Mouse (Mus musculus): ENCODE data around the gene Smpdl3b. TPM values are rescaled to one million over a fixed set of nuclear protein-coding genes. Genes with fewer than 3 reads are reported as not detected.

The Smpdl3b gene
- polyA plus RNA-seq, 1 experiment, result 2.3 TPM

- no peak for DNase-seq
- Histone ChIP-seq H3K27ac (ENCODE audit: control insufficient read depth, insufficient read depth, low read length) (no peak overlapping the region), H3K27me3 (ENCODE audit: control insufficient read depth, insufficient read depth, low read length) (no peaks in the 10 kb centered on the region), H3K4me3 (ENCODE audit: control insufficient read depth, insufficient read depth, low read length) (no peak overlapping the region), H3K4me1 (replicated peaks; ENCODE audit: control insufficient read depth, insufficient read depth, low read length) (no peaks in the 10 kb centered on the region), H3K36me3 (ENCODE audit: control insufficient read depth, insufficient read depth, low read length) (peaks cover 81% of the 10 kb centered on the region)
- no peak for TF ChIP-seq CTCF (IDR thresholded peaks at IDR 0.05; ENCODE audit: borderline replicate concordance, control insufficient read depth, extremely low read depth, insufficient read depth, low read length, poor library complexity)
- WGBS, result 97% methylated on average over 8 of the region's 8 CpGs
Measured at GRCm38 (mm10) chr4:132706885-132707284, 50.2 kb downstream of the Smpdl3b start.

DNA sequence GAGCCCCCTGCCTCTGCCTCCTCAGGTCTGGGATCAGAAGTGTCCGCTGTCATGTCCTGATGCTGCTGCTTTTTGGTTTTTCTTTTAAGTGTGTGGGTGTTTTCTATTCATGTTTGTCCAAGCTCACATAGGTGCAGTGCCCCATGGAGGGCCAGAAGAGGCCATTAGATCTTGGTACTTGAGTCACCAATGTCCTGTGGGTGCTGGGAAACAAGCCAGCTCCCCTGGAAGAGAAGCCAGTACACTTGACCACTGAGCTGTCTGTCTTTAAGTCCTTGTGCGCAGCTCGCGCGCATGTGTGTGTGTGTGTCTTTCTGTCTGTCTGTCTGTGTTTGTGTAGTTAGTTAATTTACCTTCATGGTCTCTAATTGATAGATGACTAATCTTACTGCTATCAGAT, 55.0 kb downstream of the Smpdl3b start:
- no peak overlapping the region for H3K4me3 ChIP-seq (ENCODE audit: control insufficient read depth, insufficient read depth, low read length)
- no peak overlapping the region for H3K27ac ChIP-seq (ENCODE audit: control insufficient read depth, insufficient read depth, low read length)
- TF ChIP-seq CTCF (IDR thresholded peaks at IDR 0.05; ENCODE audit: borderline replicate concordance, control insufficient read depth, extremely low read depth, insufficient read depth, low read length, poor library complexity) (no peak), POLR2A (IDR thresholded peaks at IDR 0.05; ENCODE audit: control insufficient read depth, extremely low read depth, insufficient read depth, low read length, poor library complexity) (no peak)
- no peak for DNase-seq
- H3K27me3 ChIP-seq (ENCODE audit: control insufficient read depth, insufficient read depth, low read length), result no peaks in the 10 kb centered on the region
- WGBS, result 97% methylated on average over 5 of the region's 5 CpGs
- H3K36me3 ChIP-seq (ENCODE audit: control insufficient read depth, insufficient read depth, low read length), result peaks cover 61% of the 10 kb centered on the region
- no peaks in the 10 kb centered on the region for H3K4me1 ChIP-seq (replicated peaks; ENCODE audit: control insufficient read depth, insufficient read depth, low read length)

- DNase-seq, result no peak
- Histone ChIP-seq H3K36me3 (ENCODE audit: control insufficient read depth, insufficient read depth, low read length) (peaks cover 48% of the 10 kb centered on the region), H3K27me3 (ENCODE audit: control insufficient read depth, insufficient read depth, low read length) (no peaks in the 10 kb centered on the region), H3K27ac (ENCODE audit: control insufficient read depth, insufficient read depth, low read length) (no peak overlapping the region), H3K4me1 (replicated peaks; ENCODE audit: control insufficient read depth, insufficient read depth, low read length) (no peaks in the 10 kb centered on the region), H3K4me3 (ENCODE audit: control insufficient read depth, insufficient read depth, low read length) (no peak overlapping the region)
- TF ChIP-seq CTCF (IDR thresholded peaks at IDR 0.05; ENCODE audit: borderline replicate concordance, control insufficient read depth, extremely low read depth, insufficient read depth, low read length, poor library complexity) (no peak), POLR2A (IDR thresholded peaks at IDR 0.05; ENCODE audit: control insufficient read depth, extremely low read depth, insufficient read depth, low read length, poor library complexity) (no peak)
- 97% methylated on average over 3 of the region's 3 CpGs for WGBS
Measured at GRCm38 (mm10) chr4:132693366-132693765, 63.7 kb downstream of the Smpdl3b start.

DNA sequence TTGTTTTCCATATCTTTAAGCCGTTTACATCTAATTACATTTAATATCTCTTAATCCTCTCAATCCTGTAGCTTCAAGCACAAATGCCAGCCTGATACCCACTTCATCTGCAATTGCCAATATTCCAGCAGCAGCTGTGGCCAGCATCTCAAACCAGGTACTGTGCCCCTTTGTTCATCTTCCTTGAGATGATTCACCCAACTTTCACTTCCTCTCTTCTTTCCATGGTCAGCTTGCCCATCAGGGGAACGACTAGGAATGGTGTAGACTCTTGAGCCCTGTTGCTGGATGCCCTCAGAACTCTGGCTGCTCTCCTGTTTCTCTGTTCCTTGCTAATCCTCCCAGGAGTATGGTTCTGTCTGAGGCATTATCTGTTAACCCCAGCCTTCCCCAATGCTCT, 67.4 kb downstream of the Smpdl3b start:
- Histone ChIP-seq H3K4me1 (replicated peaks; ENCODE audit: control insufficient read depth, insufficient read depth, low read length) (no peaks in the 10 kb centered on the region), H3K27me3 (ENCODE audit: control insufficient read depth, insufficient read depth, low read length) (no peaks in the 10 kb centered on the region), H3K36me3 (ENCODE audit: control insufficient read depth, insufficient read depth, low read length) (peaks cover 30% of the 10 kb centered on the region), H3K4me3 (ENCODE audit: control insufficient read depth, insufficient read depth, low read length) (no peak overlapping the region), H3K27ac (ENCODE audit: control insufficient read depth, insufficient read depth, low read length) (no peak overlapping the region)
- TF ChIP-seq POLR2A (IDR thresholded peaks at IDR 0.05; ENCODE audit: control insufficient read depth, extremely low read depth, insufficient read depth, low read length, poor library complexity) (no peak), CTCF (IDR thresholded peaks at IDR 0.05; ENCODE audit: borderline replicate concordance, control insufficient read depth, extremely low read depth, insufficient read depth, low read length, poor library complexity) (no peak)
- WGBS, result 84% methylated on average over 2 of the region's 2 CpGs
- DNase-seq, result no peak

Other genes starting within 250 kb of the Smpdl3b start
- 12.8 and 13.2 TPM in 2 replicates for gene Sesn2, start 246.8 kb downstream of the Smpdl3b start, polyA plus RNA-seq (2012; rRNA removed)
- 102 and 109 TPM in 2 replicates for gene Atpif1, start 223.6 kb downstream of the Smpdl3b start, polyA plus RNA-seq (2012; rRNA removed)
- 45.6 and 46.4 TPM in 2 replicates for gene Dnajc8, start 221.7 kb downstream of the Smpdl3b start, polyA plus RNA-seq (2012; rRNA removed)
- gene Ptafr, start 193.2 kb downstream of the Smpdl3b start, polyA plus RNA-seq (2012; rRNA removed), result 7.1 and 8.5 TPM in 2 replicates
- gene Eya3, start 118.3 kb downstream of the Smpdl3b start, polyA plus RNA-seq (2012; rRNA removed), result 58.6 and 63.6 TPM in 2 replicates
- gene Xkr8, start 24.7 kb downstream of the Smpdl3b start, polyA plus RNA-seq (2012; rRNA removed), result 4.4 and 7.5 TPM in 2 replicates
- 52.5 and 61.4 TPM in 2 replicates for gene Rpa2, start 11.1 kb upstream of the Smpdl3b start, polyA plus RNA-seq (2012; rRNA removed)
- 9.9 and 11.4 TPM in 2 replicates for gene Themis2, start 39.1 kb upstream of the Smpdl3b start, polyA plus RNA-seq (2012; rRNA removed)
- 65.9 and 74.4 TPM in 2 replicates for gene Ppp1r8, start 85.9 kb upstream of the Smpdl3b start, polyA plus RNA-seq (2012; rRNA removed)
- gene Stx12, start 127.3 kb upstream of the Smpdl3b start, polyA plus RNA-seq (2012; rRNA removed), result 14.0 and 16.1 TPM in 2 replicates
- 15.0 and 15.1 TPM in 2 replicates for gene Fam76a, start 165.3 kb upstream of the Smpdl3b start, polyA plus RNA-seq (2012; rRNA removed)
- 15.3 and 15.8 TPM in 2 replicates for gene Fgr, start 216.8 kb upstream of the Smpdl3b start, polyA plus RNA-seq (2012; rRNA removed)